Mouse (Mus musculus): ENCODE measurements at regions not wholly inside any gene's neighbourhood (a gene's known extent, or its start where the extent isn't known, plus 50 kb on each side); places are given as distances from the start of the nearest gene placed in this dataset.

DNA sequence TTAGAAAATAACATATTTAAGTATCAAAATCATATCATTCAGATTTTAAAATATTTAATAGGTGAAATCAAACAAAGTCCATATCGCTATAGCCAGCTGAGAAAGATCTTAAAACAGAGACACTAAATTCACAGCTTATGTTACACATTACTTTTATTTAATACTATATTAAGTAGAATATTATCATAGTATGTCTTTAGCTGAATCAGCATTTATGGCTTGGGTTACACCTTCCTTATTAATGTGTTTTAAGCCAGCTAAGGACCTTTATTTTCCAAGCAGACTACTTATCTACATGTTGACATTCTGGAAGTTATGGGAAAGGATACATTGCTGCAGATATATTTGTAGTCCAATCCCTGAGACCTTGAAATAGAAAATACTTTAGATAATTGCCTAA, 684.9 kb upstream of the Adgrl4 start:
- H3K27me3 ChIP-seq (ENCODE audit: control insufficient read depth, insufficient read depth, low read length): no peaks in the 10 kb centered on the region
- no peak overlapping the region for H3K27ac ChIP-seq (ENCODE audit: insufficient read depth, low read length)
- TF ChIP-seq POLR2A (IDR thresholded peaks at IDR 0.05; ENCODE audit: borderline replicate concordance, insufficient read depth, low read length) (no peak), CTCF (IDR thresholded peaks at IDR 0.05; ENCODE audit: borderline replicate concordance, insufficient read depth, low read depth, low read length) (no peak)
- H3K4me3 ChIP-seq (replicated peaks; ENCODE audit: insufficient read depth, low read depth, low read length): no peak overlapping the region
- 97% methylated on average over 1 of the region's 1 CpGs for WGBS
- H3K4me1 ChIP-seq (ENCODE audit: control insufficient read depth, insufficient read depth, low read length): no peaks in the 10 kb centered on the region
- DNase-seq: no peak

DNA sequence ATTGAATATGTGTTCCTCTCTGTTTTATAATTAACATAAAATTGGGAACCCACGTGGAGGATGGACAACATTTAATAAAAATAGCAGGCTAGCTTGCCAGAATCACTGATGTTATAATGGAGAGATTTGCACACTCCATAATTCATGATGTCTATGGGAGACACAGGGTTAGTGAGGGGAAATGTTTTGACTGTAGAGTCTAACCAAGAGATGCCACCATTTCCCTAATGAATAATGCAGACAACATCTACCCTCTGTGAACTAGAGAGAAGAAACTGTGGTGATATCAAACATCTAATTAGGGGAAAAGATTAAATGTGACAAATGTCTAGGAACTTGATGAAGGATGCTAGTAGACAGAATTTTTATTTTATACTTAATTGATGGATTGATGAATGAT, 677.8 kb upstream of the Adgrl4 start:
- Histone ChIP-seq H3K27me3 (ENCODE audit: control insufficient read depth, insufficient read depth, low read length) (no peaks in the 10 kb centered on the region), H3K4me1 (ENCODE audit: control insufficient read depth, insufficient read depth, low read length) (no peaks in the 10 kb centered on the region), H3K4me3 (replicated peaks; ENCODE audit: insufficient read depth, low read depth, low read length) (no peak overlapping the region), H3K27ac (ENCODE audit: insufficient read depth, low read length) (no peak overlapping the region)
- no peak for DNase-seq
- TF ChIP-seq CTCF (IDR thresholded peaks at IDR 0.05; ENCODE audit: borderline replicate concordance, insufficient read depth, low read depth, low read length) (no peak), POLR2A (IDR thresholded peaks at IDR 0.05; ENCODE audit: borderline replicate concordance, insufficient read depth, low read length) (no peak)
- WGBS: 21% methylated on average over 1 of the region's 1 CpGs

DNA sequence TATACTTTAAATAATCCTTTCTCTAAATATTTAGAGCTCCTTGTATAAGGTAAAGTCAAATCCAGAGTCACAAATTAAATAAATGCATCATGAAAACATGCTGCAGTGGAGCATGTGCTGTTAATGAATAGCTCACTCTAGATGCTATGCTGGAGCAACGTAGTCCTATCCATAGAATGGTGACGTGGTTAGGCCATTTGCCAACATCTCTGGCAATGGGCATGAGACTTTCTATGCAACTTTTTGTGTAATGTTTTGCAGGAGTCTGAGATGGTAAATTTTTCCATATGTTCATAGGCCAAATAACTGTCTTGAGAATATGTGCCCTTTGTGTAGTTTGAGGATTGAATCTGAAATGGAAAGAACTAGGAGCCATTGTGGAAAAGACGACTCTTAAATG, 653.1 kb upstream of the Adgrl4 start:
- 50% methylated on average over 3 of the region's 3 CpGs for WGBS
- Histone ChIP-seq H3K4me1 (ENCODE audit: control insufficient read depth, insufficient read depth, low read length) (no peaks in the 10 kb centered on the region), H3K27ac (ENCODE audit: insufficient read depth, low read length) (no peak overlapping the region), H3K27me3 (ENCODE audit: control insufficient read depth, insufficient read depth, low read length) (no peaks in the 10 kb centered on the region), H3K4me3 (replicated peaks; ENCODE audit: insufficient read depth, low read depth, low read length) (no peak overlapping the region)
- no peak for TF ChIP-seq POLR2A (IDR thresholded peaks at IDR 0.05; ENCODE audit: borderline replicate concordance, insufficient read depth, low read length)
- no peak for TF ChIP-seq CTCF (IDR thresholded peaks at IDR 0.05; ENCODE audit: borderline replicate concordance, insufficient read depth, low read depth, low read length)
- no peak for DNase-seq

DNA sequence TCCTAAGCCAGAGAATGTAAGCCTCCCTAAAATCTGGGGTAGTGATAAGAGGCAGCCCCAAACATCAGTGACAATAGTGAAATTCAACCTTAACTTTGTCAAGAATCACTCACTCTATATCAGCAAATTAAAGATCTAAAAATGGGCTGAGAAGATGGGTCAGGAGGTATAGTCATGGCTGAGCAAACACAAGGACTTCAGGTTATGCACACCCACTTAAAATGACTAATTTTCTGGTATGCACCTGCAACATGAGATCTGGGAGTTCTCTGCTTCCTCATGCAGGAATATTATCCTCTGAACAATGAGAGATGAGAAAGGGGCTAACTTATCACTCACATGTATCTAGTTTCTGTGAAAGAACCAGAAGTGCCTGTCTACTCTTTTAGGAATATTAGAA, 619.9 kb upstream of the Adgrl4 start:
- TF ChIP-seq CTCF (IDR thresholded peaks at IDR 0.05; ENCODE audit: borderline replicate concordance, insufficient read depth, low read depth, low read length) (no peak), POLR2A (IDR thresholded peaks at IDR 0.05; ENCODE audit: borderline replicate concordance, insufficient read depth, low read length) (no peak)
- no peak for DNase-seq
- no peak overlapping the region for H3K4me3 ChIP-seq (replicated peaks; ENCODE audit: insufficient read depth, low read depth, low read length)
- H3K27me3 ChIP-seq (ENCODE audit: control insufficient read depth, insufficient read depth, low read length): no peaks in the 10 kb centered on the region
- no peak overlapping the region for H3K27ac ChIP-seq (ENCODE audit: insufficient read depth, low read length)
- H3K4me1 ChIP-seq (ENCODE audit: control insufficient read depth, insufficient read depth, low read length): no peaks in the 10 kb centered on the region

DNA sequence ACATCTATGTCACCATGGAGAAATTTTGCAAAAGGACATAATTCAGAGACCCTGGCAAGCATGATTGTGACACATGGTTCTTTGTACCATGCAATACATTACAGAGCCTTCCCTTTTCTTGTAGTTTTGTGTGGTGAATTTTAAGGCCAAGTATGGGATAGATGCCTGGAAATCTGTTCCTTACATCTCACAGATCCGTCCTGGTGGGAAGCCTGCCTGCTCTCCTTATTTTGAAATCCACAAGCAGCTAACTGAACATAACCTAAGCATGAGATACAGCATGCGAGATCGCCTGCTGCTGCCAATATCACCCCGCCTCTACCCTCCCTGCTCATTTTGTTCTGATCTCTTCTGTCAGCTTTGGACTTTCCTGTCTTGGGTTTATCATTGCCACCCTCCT, 618.3 kb upstream of the Adgrl4 start:
- Histone ChIP-seq H3K4me1 (ENCODE audit: control insufficient read depth, insufficient read depth, low read length) (no peaks in the 10 kb centered on the region), H3K27me3 (ENCODE audit: control insufficient read depth, insufficient read depth, low read length) (no peaks in the 10 kb centered on the region), H3K4me3 (replicated peaks; ENCODE audit: insufficient read depth, low read depth, low read length) (no peak overlapping the region), H3K27ac (ENCODE audit: insufficient read depth, low read length) (no peak overlapping the region)
- 18% methylated on average over 4 of the region's 4 CpGs for WGBS
- TF ChIP-seq CTCF (IDR thresholded peaks at IDR 0.05; ENCODE audit: borderline replicate concordance, insufficient read depth, low read depth, low read length) (no peak), POLR2A (IDR thresholded peaks at IDR 0.05; ENCODE audit: borderline replicate concordance, insufficient read depth, low read length) (no peak)
- DNase-seq: peak; percentile 7 to 22

DNA sequence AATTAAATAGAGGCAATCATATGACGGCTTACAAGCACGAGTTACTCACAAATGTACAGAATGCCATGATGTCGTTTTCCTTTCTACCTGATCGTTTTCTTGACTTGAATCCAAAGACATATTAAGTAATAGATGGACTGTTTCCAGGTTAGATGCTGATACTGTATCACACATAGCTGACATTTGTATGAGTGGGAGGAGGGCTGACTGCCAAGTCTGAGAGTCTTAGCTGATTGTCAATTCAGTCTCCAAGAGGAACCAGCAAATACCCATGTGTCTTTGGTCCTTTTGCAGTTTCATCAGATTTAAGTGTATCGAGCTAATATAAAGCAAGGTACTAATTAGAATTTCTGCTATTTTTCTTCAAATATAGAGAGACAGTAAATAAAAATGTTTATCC, 617.6 kb upstream of the Adgrl4 start:
- H3K27me3 ChIP-seq (ENCODE audit: control insufficient read depth, insufficient read depth, low read length): no peaks in the 10 kb centered on the region
- DNase-seq: peak; percentile 7 to 49
- no peaks in the 10 kb centered on the region for H3K4me1 ChIP-seq (ENCODE audit: control insufficient read depth, insufficient read depth, low read length)
- H3K27ac ChIP-seq (ENCODE audit: insufficient read depth, low read length): no peak overlapping the region
- H3K4me3 ChIP-seq (replicated peaks; ENCODE audit: insufficient read depth, low read depth, low read length): no peak overlapping the region
- no peak for TF ChIP-seq POLR2A (IDR thresholded peaks at IDR 0.05; ENCODE audit: borderline replicate concordance, insufficient read depth, low read length)
- TF ChIP-seq CTCF (IDR thresholded peaks at IDR 0.05; ENCODE audit: borderline replicate concordance, insufficient read depth, low read depth, low read length): no peak
- WGBS: 22% methylated on average over 5 of the region's 5 CpGs

DNA sequence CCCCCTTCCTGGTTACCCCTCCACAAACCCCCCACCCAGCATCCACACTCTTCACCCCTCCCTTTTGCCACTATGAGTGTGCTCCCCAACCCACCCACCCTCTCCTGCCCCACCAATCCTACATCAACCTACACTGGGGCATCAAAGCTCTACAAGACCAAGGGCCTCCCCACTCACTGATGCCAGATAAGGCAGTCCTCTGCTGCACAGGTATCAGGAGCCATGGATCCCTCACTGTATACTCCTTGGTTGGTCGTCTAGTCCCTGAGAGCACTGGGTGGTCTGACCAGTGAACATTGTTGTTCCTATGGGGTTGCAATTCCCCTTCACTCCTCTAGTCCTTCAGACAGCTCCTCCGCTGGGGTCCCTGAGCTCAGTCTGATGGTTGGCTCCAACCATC, 591.7 kb upstream of the Adgrl4 start:
- 91% methylated on average over 2 of the region's 2 CpGs for WGBS
- DNase-seq: no peak
- H3K4me1 ChIP-seq (ENCODE audit: control insufficient read depth, insufficient read depth, low read length): no peaks in the 10 kb centered on the region
- no peak overlapping the region for H3K4me3 ChIP-seq (replicated peaks; ENCODE audit: insufficient read depth, low read depth, low read length)
- no peaks in the 10 kb centered on the region for H3K27me3 ChIP-seq (ENCODE audit: control insufficient read depth, insufficient read depth, low read length)
- TF ChIP-seq POLR2A (IDR thresholded peaks at IDR 0.05; ENCODE audit: borderline replicate concordance, insufficient read depth, low read length) (no peak), CTCF (IDR thresholded peaks at IDR 0.05; ENCODE audit: borderline replicate concordance, insufficient read depth, low read depth, low read length) (no peak)
- no peak overlapping the region for H3K27ac ChIP-seq (ENCODE audit: insufficient read depth, low read length)

DNA sequence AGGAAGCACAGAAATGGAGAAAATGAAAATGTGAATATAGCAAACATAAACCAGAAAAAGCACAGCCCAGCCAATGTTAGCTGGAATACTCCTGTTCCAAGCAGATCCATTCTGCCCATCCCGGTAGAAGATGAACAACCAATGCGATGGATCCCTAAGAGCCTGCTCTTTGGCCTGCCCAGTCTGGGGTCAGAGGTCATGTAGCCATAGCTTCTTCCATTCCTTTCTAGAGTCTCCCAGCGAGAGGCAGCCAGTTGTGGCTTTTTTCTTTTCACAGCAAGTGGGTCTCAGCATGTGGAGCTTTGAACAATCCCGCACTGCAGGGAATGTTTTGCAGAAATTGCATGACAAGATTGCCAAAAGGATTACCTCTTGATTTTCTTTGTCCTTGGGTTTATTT, 585.6 kb upstream of the Adgrl4 start:
- no peak overlapping the region for H3K4me3 ChIP-seq (replicated peaks; ENCODE audit: insufficient read depth, low read depth, low read length)
- no peak overlapping the region for H3K27ac ChIP-seq (ENCODE audit: insufficient read depth, low read length)
- 31% methylated on average over 4 of the region's 4 CpGs for WGBS
- no peak for DNase-seq
- TF ChIP-seq POLR2A (IDR thresholded peaks at IDR 0.05; ENCODE audit: borderline replicate concordance, insufficient read depth, low read length): no peak
- no peak for TF ChIP-seq CTCF (IDR thresholded peaks at IDR 0.05; ENCODE audit: borderline replicate concordance, insufficient read depth, low read depth, low read length)
- no peaks in the 10 kb centered on the region for H3K27me3 ChIP-seq (ENCODE audit: control insufficient read depth, insufficient read depth, low read length)
- no peaks in the 10 kb centered on the region for H3K4me1 ChIP-seq (ENCODE audit: control insufficient read depth, insufficient read depth, low read length)

All from cerebellum, adult 2 months (tissue).